Mouse (Mus musculus) bone marrow macrophage, adult 2 months (primary cell): ENCODE results near the gene Olfr773.

Experiments used
- CTCF ChIP-seq: IDR thresholded peaks from 2 replicates; pipeline ENCODE4 v1.5.1; 2012; ENCODE audit warnings: low read depth, mild to moderate bottlenecking, low read length, moderate library complexity
- POLR2A ChIP-seq: IDR thresholded peaks from 2 replicates; pipeline ENCODE4 v1.6.1; 2012; ENCODE audit warnings: mild to moderate bottlenecking, low read depth, low read length, borderline replicate concordance

DNA sequence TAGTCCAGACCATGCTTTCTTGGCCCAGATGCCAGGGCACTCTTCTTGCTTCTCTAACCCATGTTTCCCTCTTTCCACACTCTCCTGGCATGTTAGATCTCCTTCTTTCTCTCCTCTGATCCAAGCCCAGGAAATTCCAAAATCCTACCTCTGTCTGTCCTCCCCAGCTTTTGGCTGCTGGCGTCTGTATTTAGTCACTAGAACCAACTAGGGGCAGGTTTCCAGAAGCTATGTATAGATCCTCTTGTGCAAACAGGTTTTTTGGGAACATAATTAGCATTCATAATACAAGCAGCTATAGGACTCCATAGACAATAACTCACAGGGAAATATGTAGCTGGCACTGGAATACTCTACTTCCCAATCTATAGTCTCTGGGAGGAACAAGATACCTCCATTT lies 43.5 kb upstream of the Olfr773 start:
- no peak for TF ChIP-seq CTCF
- no peak for TF ChIP-seq POLR2A
